ENCODE assay signal across 8 mouse cellular contexts in genomic region chr17:29513044-29513730, GRCm38 (mm10). TPM values are rescaled to one million over a fixed set of nuclear protein-coding genes. Genes with fewer than 3 reads are reported as not detected.
A peak's percentile ranks its signal among the peaks of the same experiment; 100 is the strongest.
DNase-seq lines count a peak whose midpoint lies in the region; ATAC-seq lines count a peak whose summit lies in the region.

No protein-coding gene starts in this region.

- peak; percentile 76 for ATAC-seq in heart, embryonic 14.5 days (ENCODE audit: insufficient number of reproducible peaks, insufficient read depth, low FRiP score, low read depth)
- peak; percentile 82 for ATAC-seq in kidney, embryonic 16.5 days (ENCODE audit: low FRiP score, low TSS enrichment)

- no peaks in the 10 kb centered on the region for H3K27me3 ChIP-seq in heart, embryonic 14.5 days (ENCODE audit: control insufficient read depth, insufficient read depth, low read length)
- H3K27me3 ChIP-seq in kidney, embryonic 16.5 days (ENCODE audit: insufficient read depth, low read length) = no peaks in the 10 kb centered on the region
- H3K27me3 ChIP-seq in splenic B cell, adult 2 months (ENCODE audit: control insufficient read depth, insufficient read depth, low read length, poor library complexity, severe bottlenecking) = no peaks in the 10 kb centered on the region

- H3K27ac ChIP-seq in heart, embryonic 14.5 days (replicated peaks in 1 of 2; ENCODE audit: control insufficient read depth in 1 of 2, insufficient read depth in 1 of 2, low read depth in 2 of 2, low read length in 2 of 2) = no peak overlapping the region
- H3K27ac ChIP-seq in kidney, embryonic 16.5 days (ENCODE audit: low read length) = no peak overlapping the region

- H3K9ac ChIP-seq in heart, embryonic 14.5 days (ENCODE audit: low read length) = no peak overlapping the region; the same call in 1 of the 2 replicates
- H3K9ac ChIP-seq in kidney, embryonic 16.5 days (replicated peaks; ENCODE audit: low read length) = peak overlapping the region; percentile 50; the same call in 1 of the 2 replicates

- 33% methylated on average over 13 of the region's 13 CpGs for WGBS in heart, embryonic 14.5 days
- 23% methylated on average over 13 of the region's 13 CpGs for WGBS in kidney, embryonic 16.5 days

- no peak overlapping the region for H3K4me2 ChIP-seq in heart, embryonic 14.5 days (ENCODE audit: low read length)
- H3K4me2 ChIP-seq in kidney, embryonic 16.5 days (replicated peaks; ENCODE audit: low read depth, low read length) = no peak overlapping the region

- H3K4me3 ChIP-seq in heart, embryonic 14.5 days (ENCODE audit: control insufficient read depth in 1 of 2, insufficient read depth in 1 of 2, low read depth in 1 of 2, low read length in 2 of 2) = no peak overlapping the region
- no peak overlapping the region for H3K4me3 ChIP-seq in kidney, embryonic 16.5 days (ENCODE audit: low read length)

- H3K9me3 ChIP-seq in heart, embryonic 14.5 days (ENCODE audit: control insufficient read depth, low read length) = no peaks in the 10 kb centered on the region
- H3K9me3 ChIP-seq in kidney, embryonic 16.5 days (ENCODE audit: low read length) = no peaks in the 10 kb centered on the region

- 0 out of 4 replicates have a peak, but pooled peaks cover 0 to 2% of the 10 kb centered on the region in 2 experiments for H3K4me1 ChIP-seq in heart, embryonic 14.5 days (ENCODE audit: control insufficient read depth in 2 of 2, insufficient read depth in 2 of 2, low read length in 2 of 2)
- peaks cover 3% of the 10 kb centered on the region; the same call in 1 of the 2 replicates for H3K4me1 ChIP-seq in kidney, embryonic 16.5 days (ENCODE audit: insufficient read depth, low read length)

- DNase-seq in 3134 (ENCODE audit: extremely low read depth, insufficient read length, low spot score) = peak; percentile 24
- DNase-seq in ES-CJ7 (ENCODE audit: low read depth, low spot score) = peak; percentile 81
- peak; percentile 81 for DNase-seq in embryo, embryonic 11 days
- peak; percentile 82 to 85 for DNase-seq in lung, postnatal 4 days
- peak; percentile 81 for DNase-seq in splenic B cell, adult 2 months (ENCODE audit: low read depth, low spot score)
- DNase-seq in left cerebral cortex, adult 18-20 months (ENCODE audit: low spot score in 2 of 2) = no peak

- no peaks in the 10 kb centered on the region for H3K36me3 ChIP-seq in heart, embryonic 14.5 days (ENCODE audit: control insufficient read depth, insufficient read depth, low read length)
- H3K36me3 ChIP-seq in kidney, embryonic 16.5 days (ENCODE audit: insufficient read depth, low read length) = no peaks in the 10 kb centered on the region
- H3K36me3 ChIP-seq in splenic B cell, adult 2 months (ENCODE audit: control insufficient read depth, insufficient read depth, low read length, poor library complexity, severe bottlenecking) = no peaks in the 10 kb centered on the region

RNA-seq across cellular contexts. Expression of gene Pim1, which starts 22.6 kb away (rescaled TPM):
- 14.1 and 16.5 TPM in 2 replicates for polyA plus RNA-seq in heart, embryonic 14.5 days (2014; fragmentation: Nextera tagmentation; extraction: Ambion mirVana)
- 12.5 and 14.5 TPM in 2 replicates for polyA plus RNA-seq in kidney, embryonic 16.5 days (2015; fragmentation: Nextera tagmentation; extraction: Ambion mirVana)
- 10 to 100 TPM in 1 of 2 experiments, 1 to 10 TPM in 1; 6.9 to 16.9 TPM for total RNA-seq in left cerebral cortex, adult 18-20 months (2021)

RNA-seq across cellular contexts. Expression of gene Gm17657, which starts 36.3 kb away (rescaled TPM):
- polyA plus RNA-seq in heart, embryonic 14.5 days (2014; fragmentation: Nextera tagmentation; extraction: Ambion mirVana) = not detected in 2 replicates
- not detected in 2 replicates for polyA plus RNA-seq in kidney, embryonic 16.5 days (2015; fragmentation: Nextera tagmentation; extraction: Ambion mirVana)
- not detected for total RNA-seq in left cerebral cortex, adult 18-20 months (2021)

RNA-seq across cellular contexts. Expression of gene Tbc1d22b, which starts 36.4 kb away (rescaled TPM):
- polyA plus RNA-seq in heart, embryonic 14.5 days (2014; fragmentation: Nextera tagmentation; extraction: Ambion mirVana) = 8.1 and 10.2 TPM in 2 replicates
- 16.7 and 19.1 TPM in 2 replicates for polyA plus RNA-seq in kidney, embryonic 16.5 days (2015; fragmentation: Nextera tagmentation; extraction: Ambion mirVana)
- 10 to 100 TPM; 36.4 to 38.5 TPM for total RNA-seq in left cerebral cortex, adult 18-20 months (2021)

RNA-seq across cellular contexts. Expression of gene Tmem217, which starts 39.0 kb away (rescaled TPM):
- 0.41 TPM in 1 of 2 replicates, not detected in the other for polyA plus RNA-seq in heart, embryonic 14.5 days (2014; fragmentation: Nextera tagmentation; extraction: Ambion mirVana)
- polyA plus RNA-seq in kidney, embryonic 16.5 days (2015; fragmentation: Nextera tagmentation; extraction: Ambion mirVana) = 0.79 and 0.89 TPM in 2 replicates
- total RNA-seq in left cerebral cortex, adult 18-20 months (2021) = not detected

Comparison
In these comparisons a context has a peak if more than half of its experiments do, and no peak if none do; other contexts are left out.
1. DNase-seq: peak in 3134 (single experiment), ES-CJ7 (single experiment), embryo, embryonic 11 days (single experiment), lung, postnatal 4 days (2 of 2) and splenic B cell, adult 2 months (single experiment); none in left cerebral cortex, adult 18-20 months (0 of 2).